Mouse (Mus musculus): ENCODE results near the gene Hes3.

GRCm38 (mm10) chr4:152292102-152292765 is 772 bp upstream of the Hes3 start:
- TF ChIP-seq CTCF (IDR thresholded peaks at IDR 0.05; ENCODE audit: control insufficient read depth, insufficient read depth, low read length), result no peak
- TF ChIP-seq POLR2A (IDR thresholded peaks at IDR 0.05; ENCODE audit: borderline replicate concordance, control insufficient read depth, low read depth, low read length), result no peak

Data from bone marrow, adult 2 months (tissue).